Mouse (Mus musculus) CD4-positive, CD25-positive, alpha-beta regulatory T cell, adult 2 months (primary cell): Measurements from ENCODE around the gene Slc39a1.
"Not testable (repeated sequence)": the region's sequence is repeated elsewhere in the genome, so short reads cannot be mapped to it uniquely, and the experiment has no call there.

Experiments
- DNase-seq: peaks from one replicate; pipeline ENCODE4 v3.0.0-alpha.2; 2012; ENCODE audit warnings: low read depth, low spot score

Slc39a1 gene

DNA sequence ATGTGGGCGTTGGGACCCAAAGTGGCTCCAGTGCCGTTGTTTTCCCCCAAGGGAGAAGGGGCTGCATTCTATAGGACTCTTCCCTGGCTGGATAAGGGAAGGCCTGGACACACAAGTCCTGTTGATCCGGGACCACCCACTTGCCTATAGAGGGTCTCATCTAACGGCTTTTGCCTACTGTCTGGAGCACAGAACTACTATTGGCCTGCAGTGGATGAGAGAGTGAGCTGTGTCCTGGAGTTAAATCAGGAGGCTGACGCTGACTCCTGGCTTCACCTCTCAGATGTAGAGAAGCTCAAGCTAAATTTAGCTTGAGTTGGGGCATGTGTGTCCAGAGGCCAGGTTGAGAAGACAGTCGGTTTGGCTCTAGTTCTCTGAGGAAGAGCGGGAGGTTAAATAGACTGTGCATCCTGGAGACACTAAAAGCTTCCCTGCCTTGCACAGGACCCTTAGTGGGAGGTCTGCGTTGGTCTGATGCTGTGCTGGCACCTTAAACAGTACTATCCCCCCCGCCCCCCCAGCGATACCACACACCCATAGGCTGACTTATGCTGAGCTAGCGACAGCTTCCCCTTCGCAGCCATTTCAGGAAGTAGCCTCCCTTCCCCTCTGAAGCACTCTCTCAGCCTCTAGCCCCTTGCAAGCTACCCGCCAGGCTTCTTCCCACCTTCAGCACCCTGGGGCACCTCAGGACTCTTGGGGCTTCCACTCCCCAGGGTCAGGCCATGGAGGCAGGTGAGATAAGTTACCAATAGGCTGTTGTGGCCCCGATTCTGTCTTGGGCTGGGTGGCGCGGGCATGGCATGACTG is 18.2 kb downstream of the Slc39a1 start:
- peak; percentile 78 for DNase-seq

DNA sequence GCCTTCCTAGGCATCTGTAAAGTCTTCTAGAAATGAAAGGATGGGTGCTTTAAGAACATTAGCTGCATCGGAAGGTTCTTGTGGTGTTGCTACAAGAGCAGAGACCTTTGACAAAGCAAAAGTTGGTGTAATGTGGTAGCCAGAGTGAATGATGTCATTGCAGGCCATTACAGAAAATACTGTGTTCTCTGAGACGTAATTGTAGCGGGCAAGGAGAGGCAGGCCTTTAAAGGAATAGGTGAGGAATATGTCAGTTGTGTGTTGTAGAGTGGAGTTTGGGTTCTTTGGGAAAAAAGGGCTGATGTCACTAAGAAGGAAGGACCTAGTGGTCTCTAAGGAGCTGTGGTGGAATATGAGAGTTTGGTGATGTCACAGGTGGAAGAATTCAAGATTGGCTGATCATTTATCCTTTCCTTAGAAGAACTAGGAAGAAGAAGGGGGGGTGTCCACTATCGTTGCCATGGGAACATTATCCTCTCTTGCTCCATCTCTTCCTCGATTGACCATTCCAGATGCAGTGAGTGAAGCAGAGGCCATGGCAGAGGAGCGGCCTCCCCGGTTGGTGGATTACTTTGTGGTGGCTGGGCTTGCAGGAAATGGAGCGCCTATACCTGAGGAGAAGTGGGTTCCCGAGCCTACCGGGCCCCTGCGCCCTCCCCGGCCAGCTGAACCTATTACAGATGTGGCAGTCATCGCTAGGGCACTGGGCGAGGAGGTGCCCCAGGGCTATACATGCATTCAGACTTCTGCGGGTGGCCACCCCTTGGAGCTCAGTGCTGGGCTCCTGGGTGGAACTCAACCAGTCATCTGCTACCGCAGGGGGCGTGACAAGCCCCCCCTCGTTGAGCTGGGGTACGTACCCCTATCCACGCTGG is 19.2 kb downstream of the Slc39a1 start:
- DNase-seq, result peak; percentile 48

DNA sequence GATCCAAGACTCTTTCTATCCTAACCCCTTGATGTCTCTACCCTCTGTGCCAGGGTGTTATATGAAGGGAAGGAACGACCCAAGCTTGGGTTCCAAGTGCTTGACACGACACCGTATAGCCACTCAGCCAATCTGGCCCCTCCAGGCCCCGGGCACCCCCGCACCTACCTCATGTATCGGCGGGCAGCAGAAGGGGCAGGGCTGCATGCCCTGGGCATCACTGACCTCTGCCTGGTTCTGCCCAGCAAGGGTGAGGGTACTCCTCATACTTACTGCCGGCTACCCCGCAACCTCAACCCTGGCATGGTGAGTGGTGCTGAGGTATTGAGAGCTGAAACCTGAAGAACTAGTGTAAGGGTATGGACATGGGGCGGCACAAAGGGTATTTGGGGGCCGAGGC is 20.2 kb downstream of the Slc39a1 start:
- no peak for DNase-seq

DNA sequence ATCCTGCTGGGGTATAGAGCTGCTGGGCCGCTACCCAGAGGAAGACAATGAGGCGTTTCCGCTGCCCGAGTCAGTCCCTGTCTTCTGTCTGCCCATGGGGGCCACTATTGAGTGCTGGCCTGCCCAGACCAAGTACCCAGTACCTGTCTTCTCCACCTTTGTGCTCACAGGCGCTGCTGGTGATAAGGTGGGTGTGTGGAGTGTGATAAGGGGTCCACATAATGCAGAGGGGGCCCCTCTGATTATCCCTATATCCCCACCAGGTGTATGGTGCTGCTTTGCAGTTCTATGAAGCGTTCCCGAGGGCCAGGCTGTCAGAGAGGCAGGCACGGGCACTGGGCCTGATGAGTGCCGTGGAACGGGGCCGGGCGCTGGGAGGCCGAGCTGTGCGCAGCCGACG is 21.0 kb downstream of the Slc39a1 start:
- DNase-seq, result no peak

DNA sequence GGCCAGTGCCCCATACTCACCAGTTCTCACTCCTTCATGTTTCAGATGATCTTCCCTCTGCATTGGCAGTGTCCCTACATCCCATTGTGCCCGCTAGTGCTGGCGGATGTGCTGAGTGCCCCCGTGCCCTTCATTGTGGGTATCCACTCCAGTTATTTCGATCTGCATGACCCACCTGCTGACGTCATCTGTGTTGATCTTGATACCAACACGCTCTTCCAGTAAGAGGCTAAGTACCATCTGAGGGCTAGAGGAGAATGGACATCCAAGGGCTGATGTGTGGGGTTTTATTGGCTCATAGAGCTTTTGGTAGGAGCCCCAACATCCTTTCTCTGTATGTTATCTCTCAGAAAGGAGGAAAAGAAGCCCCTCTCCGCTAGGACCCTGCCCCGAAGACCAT is 22.8 kb downstream of the Slc39a1 start:
- DNase-seq, result no peak

DNA sequence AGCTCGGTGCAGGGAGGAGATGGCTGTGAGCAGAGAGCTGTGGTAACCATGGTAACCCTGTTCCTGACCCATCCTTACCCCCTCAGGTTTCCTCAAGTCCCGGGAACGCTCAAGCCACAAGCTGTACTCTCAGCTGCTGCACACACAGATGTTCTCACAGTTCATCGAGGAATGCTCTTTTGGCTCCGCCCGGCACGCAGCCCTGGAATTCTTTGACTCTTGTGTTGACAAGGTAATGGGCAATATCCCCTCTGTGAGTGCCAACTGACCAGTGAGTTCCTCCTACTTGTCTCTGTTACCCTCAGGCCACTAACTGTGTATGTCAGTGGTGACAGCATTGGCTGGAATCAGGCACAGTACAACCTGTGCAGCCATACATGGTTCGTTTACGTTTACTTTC is 24.2 kb downstream of the Slc39a1 start:
- DNase-seq, result no peak

DNA sequence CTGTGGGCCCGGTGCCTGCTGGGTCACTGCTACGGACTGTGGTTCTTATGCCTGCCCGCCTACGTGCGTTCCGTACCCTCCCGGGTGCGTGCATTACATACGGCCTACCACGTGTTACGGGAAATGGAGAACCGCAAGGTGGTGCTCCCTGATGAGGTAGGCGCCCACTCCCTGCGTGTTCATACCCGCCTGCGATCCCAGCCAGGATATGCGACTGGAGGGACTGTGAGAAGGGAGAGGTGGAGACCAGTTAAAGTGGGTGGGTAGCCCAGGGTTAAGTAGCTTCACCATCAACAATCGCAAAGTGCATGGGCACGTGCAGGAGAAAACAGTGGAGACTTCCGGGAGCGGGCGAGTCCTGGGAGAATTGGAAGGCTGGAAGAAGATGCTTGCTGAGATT is 25.9 kb downstream of the Slc39a1 start:
- no peak for DNase-seq

DNA sequence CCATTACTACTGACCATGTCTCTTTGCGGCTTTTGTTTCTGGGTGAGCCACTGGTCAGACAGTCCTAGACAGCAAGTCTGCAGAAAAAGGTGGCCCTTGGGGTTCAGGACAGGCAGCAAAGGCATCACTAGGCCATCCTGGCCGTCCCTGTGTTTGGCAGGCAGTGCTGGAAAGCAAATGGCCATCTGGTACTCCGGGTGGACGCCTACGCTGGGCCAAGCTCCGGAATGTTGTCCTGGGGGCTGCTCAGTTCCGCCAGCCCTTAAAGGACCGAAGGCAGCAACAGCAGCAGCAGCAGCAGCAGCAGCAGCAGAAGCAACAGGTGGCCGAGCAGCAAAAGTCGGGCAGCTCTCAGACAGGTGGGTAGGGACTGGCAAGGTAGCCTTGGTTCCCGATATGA is 27.3 kb downstream of the Slc39a1 start:
- no peak for DNase-seq

DNA sequence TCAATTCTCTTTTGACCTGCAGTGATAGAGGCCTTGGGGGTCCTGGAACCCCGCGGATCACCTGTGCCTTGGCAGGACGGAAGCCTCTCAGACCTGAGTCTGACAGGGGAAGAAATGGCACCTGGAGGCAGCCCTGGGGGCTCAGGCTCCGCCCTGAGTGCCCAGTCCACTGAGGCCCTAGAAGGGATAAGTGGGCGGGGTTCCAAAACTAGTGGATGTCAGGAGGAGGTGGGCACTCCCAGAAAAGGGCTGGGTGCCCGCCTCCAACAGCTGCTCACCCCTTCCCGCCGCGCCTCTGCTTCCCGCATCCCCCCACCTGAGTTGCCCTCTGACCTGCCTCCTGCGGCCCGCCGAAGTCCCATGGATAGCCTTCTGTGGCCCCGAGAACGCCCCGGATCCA is 28.9 kb downstream of the Slc39a1 start:
- DNase-seq, result no peak

DNA sequence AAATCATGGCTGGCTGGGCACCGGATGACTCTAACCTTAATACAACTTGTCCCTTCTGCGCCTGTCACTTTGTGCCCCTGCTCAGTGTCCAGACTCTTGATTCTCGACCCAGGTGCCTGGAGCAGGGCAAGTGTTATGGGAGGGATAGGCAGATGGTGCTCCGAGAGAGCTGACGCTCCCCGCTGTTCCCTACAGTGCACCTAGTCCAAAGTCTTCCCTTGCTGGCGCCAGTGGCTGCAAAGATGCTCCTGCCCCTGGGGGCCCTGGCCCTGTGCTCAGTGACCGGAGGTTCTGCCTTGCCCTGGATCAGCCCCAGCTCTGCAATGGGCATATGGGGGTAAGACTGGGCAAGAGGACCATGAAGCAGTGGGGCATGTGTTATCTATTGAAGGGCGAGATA is 29.8 kb downstream of the Slc39a1 start:
- DNase-seq, result no peak

DNA sequence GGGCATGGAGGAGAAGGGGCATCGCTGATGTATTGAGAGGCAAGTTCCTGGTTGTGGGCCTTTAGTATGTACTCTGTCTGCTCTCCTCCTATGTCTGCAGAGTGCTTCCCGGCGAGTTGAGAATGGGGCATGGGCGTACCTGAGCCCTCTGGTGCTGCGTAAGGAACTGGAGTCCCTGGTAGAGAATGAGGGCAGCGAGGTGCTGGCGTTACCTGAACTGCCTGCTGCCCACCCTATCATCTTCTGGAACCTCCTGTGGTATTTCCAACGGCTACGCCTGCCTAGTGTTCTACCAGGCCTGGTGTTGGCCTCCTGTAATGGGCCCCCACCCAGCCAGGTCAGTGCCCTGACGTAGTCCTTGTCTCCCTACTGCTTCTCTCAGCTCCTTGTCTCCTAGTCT is 30.2 kb downstream of the Slc39a1 start:
- no peak for DNase-seq

DNA sequence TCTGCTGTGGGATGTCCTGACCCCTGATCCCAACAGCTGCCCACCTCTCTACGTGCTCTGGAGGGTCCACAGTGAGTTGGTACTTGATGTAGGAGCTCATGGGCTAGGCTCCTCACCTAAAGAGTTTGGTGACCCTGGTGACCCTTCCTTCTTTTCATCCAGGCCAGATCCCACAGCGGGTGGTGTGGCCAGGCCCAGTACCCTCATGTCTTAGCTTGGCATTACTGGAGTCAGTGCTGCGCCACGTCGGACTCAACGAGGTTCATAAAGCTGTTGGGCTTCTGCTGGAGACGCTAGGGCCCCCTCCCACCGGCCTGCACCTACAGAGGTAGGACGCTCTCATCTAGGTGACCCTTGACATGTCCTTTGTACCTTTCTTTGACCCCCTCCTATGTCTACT is 31.2 kb downstream of the Slc39a1 start:
- DNase-seq, result no peak

DNA sequence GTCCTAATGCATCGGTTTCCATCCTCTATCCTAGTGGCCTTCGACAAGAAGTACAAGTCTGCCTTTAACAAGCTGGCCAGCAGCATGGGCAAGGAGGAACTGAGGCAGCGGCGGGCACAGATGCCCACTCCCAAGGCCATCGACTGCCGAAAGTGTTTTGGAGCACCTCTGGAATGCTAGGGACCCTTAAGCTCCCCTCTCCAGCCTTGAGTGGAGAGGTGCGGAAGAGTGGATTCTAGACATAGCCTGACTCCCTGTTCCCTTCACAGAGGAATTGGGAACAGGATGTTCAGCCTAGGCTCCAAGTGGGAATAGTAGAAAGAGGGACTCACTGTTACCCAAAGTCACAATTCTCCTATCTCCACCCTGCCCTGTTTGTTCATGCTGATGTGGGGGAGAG is 31.8 kb downstream of the Slc39a1 start:
- DNase-seq, result no peak

DNA sequence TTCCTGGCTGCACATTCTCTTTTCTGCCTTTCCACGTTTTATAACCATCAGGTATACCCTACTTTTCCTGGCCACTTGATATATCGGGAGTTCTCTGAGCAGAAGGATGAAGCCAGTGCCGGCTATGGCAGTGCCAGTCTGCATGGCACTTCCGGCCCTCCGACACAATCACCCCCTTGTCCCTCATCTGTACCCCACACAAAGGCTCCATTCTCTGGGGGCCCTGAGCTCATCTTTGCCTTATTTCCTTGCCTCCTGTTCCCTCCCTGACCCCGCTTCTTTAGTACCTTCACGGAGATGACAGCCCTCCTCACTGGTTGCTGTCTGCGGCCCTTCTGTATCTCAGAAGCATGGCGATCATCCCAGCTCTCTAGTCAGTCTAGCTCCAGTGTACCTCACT is 32.7 kb downstream of the Slc39a1 start:
- no peak for DNase-seq

DNA sequence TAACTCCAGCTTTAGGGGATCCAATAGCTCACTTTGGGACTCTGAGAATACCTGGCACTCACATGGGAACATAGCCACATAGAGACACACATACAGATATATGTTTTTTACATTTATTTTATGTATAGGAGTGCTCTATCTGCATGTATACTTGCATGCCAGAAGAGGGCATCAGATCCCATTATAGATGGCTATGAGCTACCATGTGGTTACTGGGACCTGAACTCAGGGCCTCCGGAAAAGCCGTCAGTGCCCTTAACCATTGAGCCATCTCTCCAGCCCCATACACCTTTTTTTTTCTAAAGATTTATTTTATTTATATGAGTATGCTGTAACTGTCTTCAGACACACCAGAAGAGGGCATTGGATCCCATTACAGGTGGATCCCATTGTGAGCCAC is 36.2 kb downstream of the Slc39a1 start:
- DNase-seq, result no peak

DNA sequence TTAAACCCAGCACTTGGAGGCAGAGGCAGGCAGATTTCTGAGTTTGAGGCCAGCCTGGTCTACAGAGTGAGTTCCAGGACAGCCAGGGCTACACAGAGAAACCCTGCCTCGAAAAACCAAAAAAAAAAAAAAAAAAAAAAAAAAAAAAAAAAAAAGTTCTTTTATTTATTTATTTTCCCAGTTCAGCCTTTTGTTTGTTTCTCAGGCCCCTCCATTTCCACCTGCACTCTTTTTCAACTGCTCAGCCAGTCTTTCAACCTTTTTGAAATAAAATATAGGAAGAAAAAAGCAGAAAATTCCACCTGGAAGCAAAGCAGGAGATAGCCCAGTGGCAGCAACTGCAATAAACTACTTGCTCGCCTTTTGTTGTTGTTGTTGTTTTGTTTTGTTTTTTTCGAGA is 41.4 kb downstream of the Slc39a1 start:
- DNase-seq, result not testable (repeated sequence)

DNA sequence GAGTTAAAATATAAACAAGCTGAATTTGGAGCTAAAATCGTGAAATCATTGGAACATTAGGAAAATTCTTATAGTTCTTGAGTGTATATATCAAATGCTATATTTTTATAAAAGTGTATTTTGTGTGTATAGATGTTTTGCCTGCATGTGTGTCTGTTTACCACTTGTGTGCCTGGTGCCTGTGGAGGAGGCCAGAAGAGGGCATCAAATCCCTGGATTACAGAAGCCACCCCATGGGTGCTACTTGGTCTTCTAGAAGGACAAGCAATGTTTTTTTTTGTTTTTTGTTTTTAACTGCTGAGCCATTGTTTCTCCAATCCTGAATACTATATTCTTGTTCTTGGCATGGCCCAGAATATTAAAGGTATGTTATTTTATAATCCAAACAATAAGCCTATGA is 42.6 kb downstream of the Slc39a1 start:
- DNase-seq, result no peak

DNA sequence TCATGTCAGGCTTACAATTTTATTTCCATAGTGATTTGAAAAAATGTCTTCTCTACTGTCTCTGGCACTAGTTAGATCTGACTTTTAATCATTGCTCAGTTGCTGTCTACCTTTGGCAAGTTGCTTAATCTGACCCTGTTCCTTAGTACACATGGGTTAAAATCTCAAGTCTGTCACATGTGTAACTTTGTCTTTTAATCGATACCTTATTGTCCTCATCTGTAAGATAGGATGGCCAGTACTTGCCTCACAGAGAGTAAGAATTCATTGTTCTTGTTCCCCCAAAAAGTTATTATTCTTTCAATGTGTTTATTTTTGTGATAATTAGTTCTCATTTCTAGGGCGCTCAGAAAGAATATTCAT is 44.0 kb downstream of the Slc39a1 start:
- DNase-seq, result no peak

DNA sequence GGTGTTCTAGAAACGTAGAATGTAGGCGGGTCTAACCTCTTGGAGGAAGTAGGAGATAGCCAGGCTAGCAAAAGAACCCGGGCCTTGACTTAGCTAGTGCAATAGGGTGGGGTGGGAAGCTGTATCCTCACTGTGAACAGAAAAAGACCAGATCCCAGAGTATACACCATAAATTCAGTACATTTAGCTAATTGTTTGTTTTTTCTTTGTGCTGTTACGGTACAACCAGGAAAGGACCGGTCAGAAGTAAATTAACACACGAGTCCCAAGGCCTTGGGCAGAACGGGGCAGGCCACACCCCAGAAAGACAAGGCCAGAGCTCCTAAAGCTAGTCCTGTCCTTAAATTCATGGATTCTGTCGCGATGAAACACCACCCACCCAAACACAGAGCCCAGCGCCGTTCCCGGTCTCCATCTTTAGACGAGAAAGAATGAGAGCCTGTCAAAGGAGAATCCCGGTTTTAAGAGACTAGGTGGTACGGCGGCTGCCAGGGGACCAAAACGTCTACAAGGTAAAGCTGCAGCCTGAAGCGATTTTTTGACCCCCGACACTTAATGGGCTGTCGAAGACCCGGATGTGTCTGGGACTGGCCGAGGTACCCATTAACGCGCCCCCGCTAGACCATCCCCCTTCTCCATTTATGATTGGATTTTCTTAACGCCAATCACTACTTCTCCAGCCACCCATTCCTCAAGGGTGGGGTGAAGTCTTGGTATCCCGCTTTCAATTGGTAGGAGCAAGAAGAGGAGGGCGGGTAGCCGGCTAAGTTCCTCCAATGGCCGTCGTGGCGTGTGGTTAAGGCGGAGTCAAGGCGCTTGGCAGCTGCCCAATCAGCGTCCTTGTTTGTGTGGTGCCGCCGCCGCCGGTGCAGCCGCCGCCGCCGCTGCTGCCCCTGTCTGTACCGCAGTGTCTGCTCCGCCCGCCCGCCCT is 44.6 kb downstream of the Slc39a1 start, which contains the start of gene Gatad2b:
Gene Gatad2b (plus strand): TSS at position 834 of the 931 bp plus-strand sequence.
- peak; percentile 99 for DNase-seq

DNA sequence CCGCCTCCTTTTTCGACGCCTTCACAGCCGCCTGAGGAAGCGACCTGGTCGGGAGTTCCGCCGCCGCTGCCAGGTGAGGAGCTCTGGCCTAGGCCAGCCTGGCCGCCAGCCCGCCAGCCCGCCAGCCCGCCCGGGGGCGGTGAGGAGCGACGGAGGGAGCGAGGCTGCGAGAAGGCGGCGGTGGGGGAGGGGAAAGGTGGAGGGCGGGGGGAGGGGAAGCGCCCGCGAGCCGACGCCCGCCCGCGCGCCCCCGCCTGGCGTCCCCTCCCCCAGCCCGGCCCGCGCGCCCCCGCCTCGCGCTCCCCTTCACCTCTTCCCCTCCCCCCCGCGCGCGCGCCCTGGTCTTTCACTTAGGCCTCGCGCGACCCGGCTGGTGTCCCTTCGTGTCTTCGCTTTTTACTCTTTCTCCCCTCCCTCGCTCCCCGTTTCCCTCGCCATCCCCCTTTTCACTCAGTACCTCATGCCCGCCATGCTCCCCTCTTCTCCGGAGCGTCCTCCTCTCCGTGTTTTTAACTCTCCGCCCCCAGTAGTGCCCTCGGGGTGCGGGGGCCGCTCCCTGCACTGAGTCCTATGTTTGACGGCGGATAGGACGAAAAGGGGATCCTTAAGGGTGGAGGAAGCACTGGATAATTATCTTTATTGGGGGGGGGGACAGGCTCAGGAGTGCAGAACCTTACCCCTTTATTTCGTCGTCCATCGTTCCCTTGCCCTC is 45.5 kb downstream of the Slc39a1 start:
- peak; percentile 74 for DNase-seq

DNA sequence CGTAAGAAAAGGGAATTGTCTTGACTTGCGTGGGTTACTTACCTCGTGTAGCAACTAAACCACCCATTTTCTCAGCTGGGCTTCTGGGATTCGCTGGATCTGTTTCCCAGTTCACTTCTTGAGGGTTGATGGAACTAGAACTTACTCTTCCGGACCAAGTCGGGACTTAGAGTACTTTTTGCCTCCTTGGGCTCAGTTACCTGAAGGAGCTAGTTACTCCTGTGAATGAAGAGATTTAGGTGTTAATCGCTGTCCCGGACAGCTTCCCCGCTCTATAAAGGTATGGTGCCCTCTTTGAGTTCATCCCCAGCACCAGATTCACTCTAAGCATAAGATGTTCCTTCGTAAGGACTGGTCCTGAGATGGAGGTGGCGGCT is 46.1 kb downstream of the Slc39a1 start:
- no peak for DNase-seq
